Mouse (Mus musculus) forebrain, embryonic 12.5 days (tissue): ENCODE measurements around the gene Map4. TPM values are rescaled to one million over a fixed set of nuclear protein-coding genes. Genes with fewer than 3 reads are reported as not detected.
"Not testable (repeated sequence)": the region's sequence is repeated elsewhere in the genome, so short reads cannot be mapped to it uniquely, and the experiment has no call there.

Source experiments
- ATAC-seq: fragments of 200-750 bp; cut with Nextera tagmentation; 2 replicates; pipeline ENCODE4 v1.8.0; 2017; ENCODE audit warnings: moderate TSS enrichment; ENCODE audit not compliant: low FRiP score
- H3K27ac ChIP-seq: fragments of 300-500 bp; sonication (generic); 2 replicates; pipeline ENCODE4 v1.5.1; 2016; ENCODE audit warnings: mild to moderate bottlenecking
- H3K27me3 ChIP-seq: fragments of 300-500 bp; sonication (generic); 2 replicates; pipeline ENCODE4 v1.6.1; 2016; ENCODE audit warnings: mild to moderate bottlenecking
- H3K36me3 ChIP-seq: fragments of 300-500 bp; sonication (generic); replicated peaks from 2 replicates; pipeline ENCODE4 v1.6.1; 2016; ENCODE audit warnings: mild to moderate bottlenecking
- H3K4me1 ChIP-seq: fragments of 300-500 bp; sonication (generic); 2 replicates; pipeline ENCODE4 v1.6.1; 2016
- H3K4me2 ChIP-seq: fragments of 300-500 bp; sonication (generic); 2 replicates; pipeline ENCODE4 v1.6.1; 2016; ENCODE audit warnings: mild to moderate bottlenecking, moderate library complexity
- H3K4me3 ChIP-seq: fragments of 300-500 bp; sonication (generic); replicated peaks from 2 replicates; pipeline ENCODE4 v1.5.1; 2016; ENCODE audit warnings: mild to moderate bottlenecking
- H3K9ac ChIP-seq: fragments of 300-500 bp; sonication (generic); 2 replicates; pipeline ENCODE4 v1.6.1; 2016; ENCODE audit warnings: mild to moderate bottlenecking
- H3K9me3 ChIP-seq: fragments of 300-500 bp; sonication (generic); 2 replicates; pipeline ENCODE4 v1.6.1; 2016
- WGBS: fragments of 180-500 bp; shearing (Covaris S2); methylation state at CpG from one replicate; pipeline ENCODE4 v1.1.7; 2016; 5-methylcytosine and 5-hydroxymethylcytosine counted together
- polyA plus RNA-seq: library from polyadenylated mRNA; unstranded; fragments of >200 nt; fragmentation: Nextera tagmentation; extraction: Ambion mirVana; gene quantifications from 2 replicates; pipeline ENCODE4 v1.2.1, GENCODE M21; 2016

Map4 gene
- polyA plus RNA-seq, 1 experiment from 2014 or later = 94.5 TPM

GRCm38 (mm10) chr9:110054781-110055180 lies 123.5 kb downstream of the Map4 start:
- peak overlapping the region; percentile 25 for H3K9ac ChIP-seq
- H3K36me3 ChIP-seq = no peaks in the 10 kb centered on the region
- H3K9me3 ChIP-seq = no peaks in the 10 kb centered on the region
- 50% methylated on average over 3 of the region's 3 CpGs for WGBS
- no peak for ATAC-seq
- peaks cover 55% of the 10 kb centered on the region for H3K4me1 ChIP-seq
- H3K4me3 ChIP-seq = peak overlapping the region; percentile 32
- peak overlapping the region; percentile 62 for H3K4me2 ChIP-seq
- no peaks in the 10 kb centered on the region for H3K27me3 ChIP-seq
- H3K27ac ChIP-seq = peak overlapping the region; percentile 84

GRCm38 (mm10) chr9:110057200-110057599 lies 125.9 kb downstream of the Map4 start:
- Histone ChIP-seq H3K9ac (no peak overlapping the region), H3K27ac (no peak overlapping the region), H3K9me3 (no peaks in the 10 kb centered on the region), H3K4me2 (no peak overlapping the region), H3K27me3 (no peaks in the 10 kb centered on the region), H3K4me1 (peaks cover 40% of the 10 kb centered on the region), H3K4me3 (no peak overlapping the region), H3K36me3 (no peaks in the 10 kb centered on the region)
- WGBS = 96% methylated on average over 1 of the region's 1 CpGs
- ATAC-seq = no peak

- WGBS = 65% methylated on average over 2 of the region's 2 CpGs
These were observed 129.5 kb downstream of the Map4 start for GRCm38 (mm10) chr9:110060761-110061160.

GRCm38 (mm10) chr9:110062405-110062804 lies 131.1 kb downstream of the Map4 start:
- Histone ChIP-seq H3K27ac (no peak overlapping the region), H3K9me3 (no peaks in the 10 kb centered on the region), H3K4me3 (no peak overlapping the region), H3K9ac (no peak overlapping the region), H3K4me1 (0 out of 2 replicates have a peak, but pooled peaks cover 2% of the 10 kb centered on the region), H3K36me3 (peaks cover 23% of the 10 kb centered on the region), H3K27me3 (no peaks in the 10 kb centered on the region), H3K4me2 (no peak overlapping the region)
- WGBS = 87% methylated on average over 7 of the region's 7 CpGs
- ATAC-seq = no peak

More at GRCm38 (mm10) chr9:110060761-110061160, 129.5 kb downstream of the Map4 start:
- Histone ChIP-seq H3K9ac (no peak overlapping the region), H3K27ac (no peak overlapping the region), H3K4me2 (no peak overlapping the region), H3K36me3 (peaks cover 9% of the 10 kb centered on the region), H3K27me3 (no peaks in the 10 kb centered on the region), H3K9me3 (no peaks in the 10 kb centered on the region), H3K4me1 (peaks cover 14% of the 10 kb centered on the region), H3K4me3 (no peak overlapping the region)
- no peak for ATAC-seq

- Histone ChIP-seq H3K9me3 (no peaks in the 10 kb centered on the region), H3K9ac (no peak overlapping the region), H3K27me3 (no peaks in the 10 kb centered on the region), H3K27ac (no peak overlapping the region), H3K4me3 (no peak overlapping the region), H3K4me1 (no peaks in the 10 kb centered on the region), H3K4me2 (no peak overlapping the region), H3K36me3 (peaks cover 27% of the 10 kb centered on the region)
- 96% methylated on average over 6 of the region's 6 CpGs for WGBS
- no peak for ATAC-seq
These were observed 131.6 kb downstream of the Map4 start for GRCm38 (mm10) chr9:110062861-110063260.

- Histone ChIP-seq H3K4me3 (no peak overlapping the region), H3K4me2 (no peak overlapping the region), H3K9me3 (no peaks in the 10 kb centered on the region), H3K27ac (no peak overlapping the region), H3K36me3 (peaks cover 45% of the 10 kb centered on the region), H3K9ac (no peak overlapping the region), H3K27me3 (no peaks in the 10 kb centered on the region), H3K4me1 (no peaks in the 10 kb centered on the region)
- no peak for ATAC-seq
These were observed 133.4 kb downstream of the Map4 start for GRCm38 (mm10) chr9:110064641-110065040.

- no peak overlapping the region for H3K9ac ChIP-seq
- ATAC-seq = no peak
- H3K27ac ChIP-seq = no peak overlapping the region
- WGBS = 91% methylated on average over 6 of the region's 6 CpGs
- no peaks in the 10 kb centered on the region; the same call in 1 of the 2 replicates for H3K4me1 ChIP-seq
- H3K36me3 ChIP-seq = peaks cover 81% of the 10 kb centered on the region
- H3K9me3 ChIP-seq = no peaks in the 10 kb centered on the region
- H3K27me3 ChIP-seq = no peaks in the 10 kb centered on the region
- H3K4me2 ChIP-seq = no peak overlapping the region
- H3K4me3 ChIP-seq = no peak overlapping the region
These were observed 137.5 kb downstream of the Map4 start for GRCm38 (mm10) chr9:110068745-110069144.

GRCm38 (mm10) chr9:110070358-110070757 lies 139.1 kb downstream of the Map4 start:
- Histone ChIP-seq H3K4me3 (no peak overlapping the region), H3K4me1 (no peaks in the 10 kb centered on the region; the same call in 1 of the 2 replicates), H3K27me3 (no peaks in the 10 kb centered on the region), H3K27ac (no peak overlapping the region), H3K36me3 (peaks cover 87% of the 10 kb centered on the region), H3K4me2 (no peak overlapping the region), H3K9ac (no peak overlapping the region), H3K9me3 (no peaks in the 10 kb centered on the region)
- no peak; the same call in 1 of the 2 replicates for ATAC-seq
- 70% methylated on average over 9 of the region's 9 CpGs for WGBS

GRCm38 (mm10) chr9:110071011-110071410 lies 139.8 kb downstream of the Map4 start:
- Histone ChIP-seq H3K4me1 (no peaks in the 10 kb centered on the region; the same call in 1 of the 2 replicates), H3K36me3 (peaks cover 86% of the 10 kb centered on the region), H3K27ac (peak overlapping the region; percentile 1; the same call in 1 of the 2 replicates), H3K9me3 (no peaks in the 10 kb centered on the region), H3K9ac (no peak overlapping the region), H3K4me2 (no peak overlapping the region), H3K27me3 (no peaks in the 10 kb centered on the region), H3K4me3 (no peak overlapping the region)
- no peak for ATAC-seq
- WGBS = 86% methylated on average over 4 of the region's 4 CpGs

GRCm38 (mm10) chr9:110071843-110072242 lies 140.6 kb downstream of the Map4 start:
- H3K4me1 ChIP-seq = no peaks in the 10 kb centered on the region; the same call in 1 of the 2 replicates
- 0 out of 2 replicates have a peak overlapping the region, but pooled peaks have one; percentile 1 for H3K27ac ChIP-seq
- 0 out of 2 replicates have a peak overlapping the region, but pooled peaks have one; percentile 29 for H3K9ac ChIP-seq
- peak; percentile 44; the same call in 1 of the 2 replicates for ATAC-seq
- no peak overlapping the region for H3K4me3 ChIP-seq
- no peak overlapping the region for H3K4me2 ChIP-seq
- H3K9me3 ChIP-seq = no peaks in the 10 kb centered on the region
- 0% methylated on average over 1 of the region's 1 CpGs for WGBS
- H3K27me3 ChIP-seq = no peaks in the 10 kb centered on the region
- peaks cover 80% of the 10 kb centered on the region for H3K36me3 ChIP-seq

GRCm38 (mm10) chr9:110076468-110076867 lies 145.2 kb downstream of the Map4 start:
- WGBS = 85% methylated on average over 4 of the region's 7 CpGs
- not testable (repeated sequence) for H3K27ac ChIP-seq, H3K9me3 ChIP-seq, H3K4me3 ChIP-seq, H3K4me1 ChIP-seq, H3K9ac ChIP-seq, H3K4me2 ChIP-seq, H3K27me3 ChIP-seq, ATAC-seq
- peaks cover 78% of the 10 kb centered on the region for H3K36me3 ChIP-seq

GRCm38 (mm10) chr9:110081066-110081465 lies 149.8 kb downstream of the Map4 start:
- Histone ChIP-seq H3K4me3 (no peak overlapping the region), H3K27me3 (no peaks in the 10 kb centered on the region), H3K9me3 (no peaks in the 10 kb centered on the region), H3K27ac (no peak overlapping the region), H3K4me2 (no peak overlapping the region), H3K36me3 (peaks cover 87% of the 10 kb centered on the region), H3K9ac (no peak overlapping the region), H3K4me1 (no peaks in the 10 kb centered on the region)
- no peak for ATAC-seq
- 77% methylated on average over 3 of the region's 3 CpGs for WGBS

GRCm38 (mm10) chr9:110084201-110084964 lies 153.1 kb downstream of the Map4 start:
- WGBS = 93% methylated on average over 25 of the region's 25 CpGs
- H3K9me3 ChIP-seq = no peaks in the 10 kb centered on the region
- H3K27ac ChIP-seq = no peak overlapping the region
- no peak for ATAC-seq
- no peak overlapping the region for H3K9ac ChIP-seq
- no peaks in the 10 kb centered on the region for H3K4me1 ChIP-seq
- H3K36me3 ChIP-seq = peaks cover 100% of the 10 kb centered on the region
- no peak overlapping the region for H3K4me3 ChIP-seq
- H3K27me3 ChIP-seq = no peaks in the 10 kb centered on the region
- no peak overlapping the region for H3K4me2 ChIP-seq
